Mouse (Mus musculus) neural tube, embryonic 14.5 days (tissue): ENCODE results near the gene Hspa12b. TPM values are rescaled to one million over a fixed set of nuclear protein-coding genes. Genes with fewer than 3 reads are reported as not detected.

Experiments
- ATAC-seq: fragments of 200-750 bp; cut with Nextera tagmentation; 2 replicates; pipeline ENCODE4 v1.8.0; 2017; ENCODE audit warnings: low read depth, mild to moderate bottlenecking, moderate TSS enrichment, moderate library complexity
- H3K27ac ChIP-seq: fragments of 300-500 bp; sonication (generic); 2 replicates; pipeline ENCODE4 v1.5.1; 2014; ENCODE audit warnings: low read depth, mild to moderate bottlenecking, control low read depth, low read length, moderate library complexity, mixed read lengths
- H3K27me3 ChIP-seq: fragments of 300-500 bp; sonication (generic); 2 replicates; pipeline ENCODE4 v1.6.1; 2014; ENCODE audit warnings: low read length; ENCODE audit not compliant: control insufficient read depth, insufficient read depth
- H3K36me3 ChIP-seq: fragments of 300-500 bp; sonication (generic); 2 replicates; pipeline ENCODE4 v1.6.1; 2014; ENCODE audit warnings: low read length, mixed read lengths; ENCODE audit not compliant: control insufficient read depth, insufficient read depth
- H3K4me1 ChIP-seq: fragments of 300-500 bp; sonication (generic); 2 replicates; pipeline ENCODE4 v1.6.1; 2014; ENCODE audit warnings: low read length; ENCODE audit not compliant: control insufficient read depth, insufficient read depth
- H3K4me2 ChIP-seq: fragments of 300-500 bp; sonication (generic); 2 replicates; pipeline ENCODE4 v1.6.1; 2014; ENCODE audit warnings: mild to moderate bottlenecking, low read depth, low read length, control low read depth
- H3K4me3 ChIP-seq: fragments of 300-500 bp; sonication (generic); 2 replicates; pipeline ENCODE4 v1.5.1; 2014; ENCODE audit warnings: low read depth, low read length, control low read depth, mixed read lengths
- H3K9ac ChIP-seq: fragments of 300-500 bp; sonication (generic); replicated peaks from 2 replicates; pipeline ENCODE4 v1.6.1; 2014; ENCODE audit warnings: low read depth, mild to moderate bottlenecking, control low read depth, low read length, mixed read lengths
- H3K9me3 ChIP-seq: fragments of 300-500 bp; sonication (generic); 2 replicates; pipeline ENCODE4 v1.6.1; 2016; ENCODE audit warnings: low read length; ENCODE audit not compliant: control insufficient read depth
- WGBS: fragments of 180-500 bp; shearing (Covaris S2); extraction: QIAGEN DNeasy Blood & Tissue Kit; methylation state at CpG from one replicate; pipeline ENCODE4 v1.1.7; 2014; 5-methylcytosine and 5-hydroxymethylcytosine counted together
- polyA plus RNA-seq: library from polyadenylated mRNA; unstranded; fragments of >200 nt; fragmentation: Nextera tagmentation; extraction: Ambion mirVana; gene quantifications from 2 replicates; pipeline ENCODE4 v1.2.1, GENCODE M21; 2014

The Hspa12b gene
- polyA plus RNA-seq, 1 experiment from 2014 or later: 1.3 TPM

DNA sequence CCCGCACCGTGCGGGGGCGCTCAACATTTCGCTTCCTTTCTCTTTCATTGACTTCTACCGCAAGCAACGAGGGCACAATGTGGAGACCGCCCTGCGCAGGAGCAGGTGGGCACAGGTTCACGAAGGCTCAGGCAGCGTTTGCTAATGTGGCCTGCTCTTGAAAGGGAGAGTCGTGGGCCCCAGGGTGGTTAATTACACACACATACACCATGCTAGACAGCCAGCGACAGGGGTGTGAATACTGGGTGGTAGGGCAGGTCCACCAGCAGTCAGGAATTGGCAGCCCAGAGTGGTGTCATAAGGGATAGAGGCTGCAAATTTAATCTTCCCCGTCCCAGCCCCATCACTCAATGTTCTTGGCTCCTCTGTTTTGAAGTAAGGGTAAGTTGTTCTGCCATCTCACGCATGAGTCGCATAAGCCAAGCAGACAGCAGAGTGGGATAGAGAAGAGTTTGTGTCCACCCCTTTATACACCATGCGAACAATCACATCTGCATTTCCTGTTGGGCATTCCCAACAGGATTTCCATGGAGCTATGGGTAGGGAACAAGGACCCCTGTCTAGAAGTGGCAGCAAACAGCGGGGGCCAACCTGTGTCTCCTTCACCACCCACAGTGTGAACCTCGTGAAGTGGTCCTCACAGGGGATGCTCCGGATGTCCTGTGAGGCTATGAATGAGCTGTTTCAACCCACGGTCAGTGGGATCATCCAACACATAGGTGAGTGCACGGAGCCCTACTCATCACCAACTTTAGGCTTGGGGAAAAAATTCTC is 16.1 kb downstream of the Hspa12b start:
- WGBS: 64% methylated on average over 22 of the region's 22 CpGs
- peaks cover 27% of the 10 kb centered on the region for H3K36me3 ChIP-seq
- no peaks in the 10 kb centered on the region for H3K27me3 ChIP-seq
- no peaks in the 10 kb centered on the region for H3K9me3 ChIP-seq
- H3K27ac ChIP-seq: no peak overlapping the region
- no peak overlapping the region for H3K4me3 ChIP-seq
- ATAC-seq: no peak
- no peak overlapping the region for H3K4me2 ChIP-seq
- no peak overlapping the region for H3K9ac ChIP-seq
- no peaks in the 10 kb centered on the region for H3K4me1 ChIP-seq

DNA sequence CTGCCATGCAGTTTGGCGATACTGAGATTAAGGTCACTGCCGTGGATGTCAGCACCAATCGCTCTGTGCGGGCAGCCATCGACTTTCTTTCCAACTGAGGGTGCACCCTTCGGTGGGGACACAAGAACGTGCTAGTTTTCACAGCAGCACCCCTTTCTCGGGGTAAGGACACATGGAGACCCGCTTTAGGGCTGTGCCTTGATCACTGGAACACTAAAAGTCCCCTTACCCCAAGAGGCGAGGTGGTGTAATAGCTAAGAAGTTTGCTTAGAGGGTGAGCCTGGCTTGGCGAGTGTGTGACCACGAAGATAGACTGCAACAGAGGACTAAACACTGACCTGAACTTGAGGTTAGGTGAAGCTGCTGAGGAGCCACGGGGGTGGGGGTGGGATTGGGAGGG is 18.0 kb downstream of the Hspa12b start:
- Histone ChIP-seq H3K4me3 (no peak overlapping the region), H3K27me3 (no peaks in the 10 kb centered on the region), H3K9me3 (no peaks in the 10 kb centered on the region), H3K27ac (no peak overlapping the region), H3K36me3 (peaks cover 34% of the 10 kb centered on the region), H3K9ac (no peak overlapping the region), H3K4me2 (no peak overlapping the region), H3K4me1 (no peaks in the 10 kb centered on the region)
- no peak for ATAC-seq
- 65% methylated on average over 13 of the region's 13 CpGs for WGBS

DNA sequence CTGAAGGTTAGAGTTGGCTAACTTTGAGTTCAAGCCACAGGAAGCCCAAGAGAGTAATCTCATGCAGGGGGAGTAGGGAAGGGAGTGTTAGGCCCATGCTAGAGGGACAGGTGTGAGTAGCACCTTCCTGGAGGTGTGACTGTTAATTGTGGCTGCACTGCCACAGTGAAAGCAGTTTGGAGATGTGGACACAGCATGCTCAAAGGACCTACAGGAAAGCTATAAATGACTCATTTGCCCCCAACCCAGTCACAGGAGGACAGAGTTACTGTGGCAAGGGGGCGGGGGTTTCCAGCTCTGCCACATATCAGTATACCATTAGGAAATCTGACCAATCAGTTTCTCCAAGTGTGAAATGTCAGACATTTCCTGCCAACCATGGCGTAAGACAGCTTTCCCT is 18.5 kb downstream of the Hspa12b start:
- 96% methylated on average over 2 of the region's 2 CpGs for WGBS
- Histone ChIP-seq H3K27me3 (no peaks in the 10 kb centered on the region), H3K9ac (no peak overlapping the region)

DNA sequence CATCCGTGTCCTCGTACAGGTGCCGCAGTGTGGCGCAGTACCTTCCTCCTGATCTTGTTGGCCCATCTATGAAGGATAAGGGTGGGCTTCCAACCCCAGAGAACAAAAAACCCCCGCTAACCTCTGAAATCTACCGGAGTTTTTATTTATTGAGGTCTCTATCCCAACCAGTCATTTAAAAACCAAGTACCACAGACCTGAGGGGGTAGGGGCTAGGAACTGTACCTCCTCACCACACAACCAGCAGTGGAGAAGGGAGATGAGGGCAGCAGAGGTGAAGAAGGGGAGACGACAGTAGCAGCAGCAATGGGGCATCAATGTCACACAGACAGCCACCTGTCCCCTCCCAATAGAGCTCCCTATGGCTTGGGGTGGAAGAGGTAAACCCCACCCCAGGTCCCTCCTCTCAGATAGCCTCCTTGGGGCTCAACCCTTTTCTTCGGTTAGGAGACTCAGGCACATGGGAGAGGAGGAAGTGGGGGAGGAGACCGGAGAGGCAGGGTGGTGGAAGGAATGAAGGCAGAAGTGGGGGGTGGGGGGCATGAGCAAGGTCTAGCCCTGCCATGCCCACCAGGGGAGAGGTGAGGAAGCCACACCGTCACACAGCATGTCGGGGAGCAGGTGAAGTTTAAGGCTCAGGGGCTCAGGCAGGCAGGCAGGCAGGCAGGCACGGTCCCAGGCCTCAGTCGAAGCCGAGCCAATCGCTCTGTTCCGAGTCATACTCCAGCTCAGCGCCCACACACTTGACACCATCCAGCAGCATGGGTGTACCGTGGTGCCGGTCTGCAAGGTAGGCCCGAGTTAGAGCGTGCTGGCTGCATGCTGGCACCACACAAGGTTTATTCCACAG is 19.3 kb downstream of the Hspa12b start:
- Histone ChIP-seq H3K4me3 (no peak overlapping the region), H3K9ac (no peak overlapping the region), H3K36me3 (peaks cover 38% of the 10 kb centered on the region), H3K27ac (no peak overlapping the region), H3K4me1 (no peaks in the 10 kb centered on the region), H3K9me3 (no peaks in the 10 kb centered on the region), H3K4me2 (no peak overlapping the region), H3K27me3 (no peaks in the 10 kb centered on the region)
- ATAC-seq: no peak
- 90% methylated on average over 21 of the region's 21 CpGs for WGBS

More for the DNA sequence above, 18.5 kb downstream of the Hspa12b start:
- peaks cover 34% of the 10 kb centered on the region for H3K36me3 ChIP-seq
- no peak overlapping the region for H3K4me3 ChIP-seq
- H3K27ac ChIP-seq: no peak overlapping the region
- no peaks in the 10 kb centered on the region for H3K4me1 ChIP-seq
- no peak overlapping the region for H3K4me2 ChIP-seq
- no peak for ATAC-seq
- no peaks in the 10 kb centered on the region for H3K9me3 ChIP-seq

DNA sequence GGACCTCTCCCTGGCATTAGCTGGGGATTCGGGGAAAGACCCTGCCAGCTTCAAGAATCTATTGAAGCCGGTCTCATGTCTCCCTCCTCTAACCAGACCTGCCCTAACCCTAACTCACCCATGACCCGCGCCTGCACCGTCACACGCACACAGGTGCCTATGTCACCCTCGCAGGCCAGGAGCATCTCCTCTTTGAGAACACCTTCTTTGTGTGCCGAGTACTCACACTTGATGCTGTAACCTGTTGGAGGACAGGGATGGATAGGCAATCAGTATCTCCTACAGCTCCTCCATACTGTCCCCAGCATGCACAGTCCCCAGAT is 19.9 kb downstream of the Hspa12b start:
- Histone ChIP-seq H3K9ac (no peak overlapping the region), H3K9me3 (no peaks in the 10 kb centered on the region), H3K27ac (no peak overlapping the region), H3K4me2 (no peak overlapping the region), H3K4me1 (no peaks in the 10 kb centered on the region), H3K36me3 (peaks cover 43% of the 10 kb centered on the region), H3K27me3 (no peaks in the 10 kb centered on the region), H3K4me3 (no peak overlapping the region)
- ATAC-seq: no peak
- WGBS: 95% methylated on average over 8 of the region's 8 CpGs

DNA sequence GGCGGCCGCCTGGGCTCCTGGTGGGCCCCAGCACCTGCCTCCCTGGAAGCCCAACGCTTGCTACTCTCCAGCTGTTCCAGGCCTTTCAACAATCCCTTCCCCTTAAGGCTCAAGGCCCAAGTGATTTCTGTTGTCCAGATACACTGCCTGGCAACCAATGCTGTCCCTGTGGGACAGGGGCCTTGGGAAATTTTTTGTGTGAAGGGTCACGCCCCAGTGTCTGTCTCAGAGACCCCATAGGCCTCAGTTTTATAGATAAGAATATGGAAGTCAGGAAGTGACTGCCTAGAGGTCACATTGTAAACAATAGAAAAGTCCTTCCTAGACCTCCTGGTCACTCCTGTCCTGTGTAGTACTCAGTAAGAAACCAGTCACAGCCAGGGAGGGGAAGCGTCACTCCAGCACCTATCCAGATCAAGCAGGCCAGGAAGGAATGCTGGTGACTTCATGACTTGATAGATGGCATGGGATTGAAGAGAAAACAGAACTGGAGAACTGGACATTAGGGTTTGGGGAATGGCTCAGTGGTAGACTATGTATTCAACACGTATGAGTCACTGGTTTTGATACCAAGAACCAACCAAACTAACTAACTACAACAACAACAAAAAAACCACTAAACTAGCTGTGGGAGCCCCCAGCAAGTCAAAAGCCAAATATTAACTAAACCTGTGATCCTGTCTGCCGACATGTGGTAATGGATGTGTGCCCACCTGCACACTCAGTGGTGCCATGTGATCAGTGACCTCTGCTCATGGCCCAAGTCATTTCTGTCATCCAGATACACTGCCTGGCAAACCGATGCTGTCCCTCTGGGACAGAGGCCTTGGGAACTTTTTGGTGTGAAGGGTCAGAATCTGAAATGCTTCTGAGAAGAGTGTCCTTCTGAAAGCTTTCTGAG is 21.5 kb downstream of the Hspa12b start:
- 88% methylated on average over 8 of the region's 8 CpGs for WGBS
- Histone ChIP-seq H3K27me3 (no peaks in the 10 kb centered on the region), H3K4me2 (no peak overlapping the region), H3K36me3 (peaks cover 48% of the 10 kb centered on the region), H3K9me3 (no peaks in the 10 kb centered on the region), H3K9ac (no peak overlapping the region), H3K27ac (no peak overlapping the region), H3K4me1 (no peaks in the 10 kb centered on the region), H3K4me3 (no peak overlapping the region)
- no peak for ATAC-seq

DNA sequence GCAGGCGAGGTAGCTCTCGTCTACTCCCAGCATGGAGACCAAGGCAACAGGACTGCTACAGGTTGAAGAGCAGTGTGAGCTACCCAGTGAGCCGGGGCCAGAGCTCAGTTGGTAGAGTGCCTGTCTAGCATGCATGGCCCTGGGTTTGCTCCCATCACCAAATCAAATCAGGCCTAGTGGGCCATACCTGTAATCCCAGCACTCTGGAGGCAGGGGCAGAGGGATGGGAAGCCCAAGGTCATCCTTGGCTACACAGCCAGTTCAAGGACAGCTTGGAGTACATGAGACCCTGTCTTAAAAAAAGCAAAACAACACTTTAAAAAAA is 22.1 kb downstream of the Hspa12b start:
- H3K4me1 ChIP-seq: no peaks in the 10 kb centered on the region
- no peak for ATAC-seq
- H3K36me3 ChIP-seq: peaks cover 47% of the 10 kb centered on the region
- H3K4me2 ChIP-seq: no peak overlapping the region
- 91% methylated on average over 3 of the region's 3 CpGs for WGBS
- H3K27me3 ChIP-seq: no peaks in the 10 kb centered on the region
- H3K9me3 ChIP-seq: no peaks in the 10 kb centered on the region
- no peak overlapping the region for H3K27ac ChIP-seq
- H3K4me3 ChIP-seq: no peak overlapping the region
- no peak overlapping the region for H3K9ac ChIP-seq

DNA sequence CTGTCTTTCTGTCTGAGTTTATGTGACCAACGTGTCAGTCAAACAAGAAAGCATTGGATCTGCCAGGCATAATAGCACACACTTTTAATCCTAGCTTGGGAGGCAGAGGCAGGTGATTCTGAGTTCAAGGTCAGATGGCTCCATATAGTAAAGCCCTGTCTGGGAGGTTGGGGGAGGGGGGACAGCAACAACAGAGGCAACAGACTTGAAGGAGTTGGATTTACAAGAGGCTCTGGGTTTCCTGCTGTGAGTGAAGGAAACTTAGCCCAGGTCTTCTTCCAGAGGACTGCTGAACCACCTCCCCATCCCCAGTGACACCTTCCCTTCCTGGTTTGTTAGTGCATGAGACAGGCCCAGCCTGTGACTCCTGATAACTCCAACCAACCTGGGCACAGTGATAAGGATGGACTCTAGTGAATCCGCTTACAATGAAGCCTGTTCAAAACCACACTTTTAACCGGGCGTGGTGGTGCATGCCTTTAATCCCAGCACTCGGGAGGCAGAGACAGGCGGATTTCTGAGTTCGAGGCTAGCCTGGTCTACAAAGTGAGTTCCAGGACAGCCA is 25.2 kb downstream of the Hspa12b start:
- H3K4me1 ChIP-seq: peaks cover 3% of the 10 kb centered on the region; the same call in 1 of the 2 replicates
- H3K27me3 ChIP-seq: no peaks in the 10 kb centered on the region
- peaks cover 36% of the 10 kb centered on the region for H3K36me3 ChIP-seq
- ATAC-seq: no peak
- H3K9me3 ChIP-seq: no peaks in the 10 kb centered on the region
- H3K27ac ChIP-seq: no peak overlapping the region
- H3K4me2 ChIP-seq: no peak overlapping the region
- WGBS: 94% methylated on average over 7 of the region's 7 CpGs
- no peak overlapping the region for H3K4me3 ChIP-seq
- no peak overlapping the region for H3K9ac ChIP-seq
